Mouse (Mus musculus): ENCODE results near the gene Fahd2a.

Gene Fahd2a

GRCm38 (mm10) chr2:127444055-127444789 lies at the start of gene Fahd2a:
Fahd2a (minus strand) TSS chr2:127444565.
- in situ Hi-C loops (cut with MboI, MseI) = loop anchor here (5.0 kb wide), 1 partner anchor 82 kb away; the partner anchor contains the start of gene Adra2b

- in situ Hi-C loops (cut with MboI, MseI) = no loop called here
These were observed 40.3 kb upstream of the Fahd2a start for GRCm38 (mm10) chr2:127484476-127485170.

- in situ Hi-C loops (cut with MboI, MseI) = no loop called here
These were observed 38.6 kb upstream of the Fahd2a start for GRCm38 (mm10) chr2:127483001-127483400.

GRCm38 (mm10) chr2:127482533-127482911 lies 38.2 kb upstream of the Fahd2a start:
- in situ Hi-C loops (cut with MboI, MseI) = no loop called here

GRCm38 (mm10) chr2:127481841-127482532 lies 37.6 kb upstream of the Fahd2a start:
- in situ Hi-C loops (cut with MboI, MseI) = no loop called here

GRCm38 (mm10) chr2:127479763-127480162 lies 35.4 kb upstream of the Fahd2a start:
- in situ Hi-C loops (cut with MboI, MseI) = no loop called here

GRCm38 (mm10) chr2:127479210-127479609 lies 34.8 kb upstream of the Fahd2a start:
- in situ Hi-C loops (cut with MboI, MseI) = no loop called here

GRCm38 (mm10) chr2:127472279-127472678 lies 27.9 kb upstream of the Fahd2a start:
- in situ Hi-C loops (cut with MboI, MseI) = no loop called here

- in situ Hi-C loops (cut with MboI, MseI) = no loop called here
These were observed 26.9 kb upstream of the Fahd2a start for GRCm38 (mm10) chr2:127471281-127471680.

GRCm38 (mm10) chr2:127470661-127471060 lies 26.3 kb upstream of the Fahd2a start:
- in situ Hi-C loops (cut with MboI, MseI) = no loop called here

- in situ Hi-C loops (cut with MboI, MseI) = no loop called here
These were observed 25.8 kb upstream of the Fahd2a start for GRCm38 (mm10) chr2:127470183-127470582.

GRCm38 (mm10) chr2:127462314-127462713 lies 17.9 kb upstream of the Fahd2a start:
- in situ Hi-C loops (cut with MboI, MseI) = no loop called here

GRCm38 (mm10) chr2:127461351-127461750 lies 17.0 kb upstream of the Fahd2a start:
- in situ Hi-C loops (cut with MboI, MseI) = no loop called here

- in situ Hi-C loops (cut with MboI, MseI) = loop anchor here (5.0 kb wide), 1 partner anchor 82 kb away; no protein-coding TSS in a partner anchor
These were observed 15.0 kb upstream of the Fahd2a start for GRCm38 (mm10) chr2:127459341-127459740.

GRCm38 (mm10) chr2:127453764-127454163 lies 9.4 kb upstream of the Fahd2a start:
- in situ Hi-C loops (cut with MboI, MseI) = no loop called here

GRCm38 (mm10) chr2:127453141-127453540 lies 8.8 kb upstream of the Fahd2a start:
- in situ Hi-C loops (cut with MboI, MseI) = no loop called here

GRCm38 (mm10) chr2:127451748-127452147 lies 7.4 kb upstream of the Fahd2a start:
- in situ Hi-C loops (cut with MboI, MseI) = no loop called here

GRCm38 (mm10) chr2:127449691-127450090 lies 5.3 kb upstream of the Fahd2a start:
- in situ Hi-C loops (cut with MboI, MseI) = no loop called here

GRCm38 (mm10) chr2:127446847-127447246 lies 2.5 kb upstream of the Fahd2a start:
- in situ Hi-C loops (cut with MboI, MseI) = no loop called here

GRCm38 (mm10) chr2:127437697-127438096 lies 6.7 kb downstream of the Fahd2a start:
- in situ Hi-C loops (cut with MboI, MseI) = loop anchor here (10.0 kb wide), 1 partner anchor 153 kb away; no protein-coding TSS in a partner anchor

GRCm38 (mm10) chr2:127435554-127435953 lies 8.8 kb downstream of the Fahd2a start:
- in situ Hi-C loops (cut with MboI, MseI) = loop anchor here (10.0 kb wide), 1 partner anchor 151 kb away; no protein-coding TSS in a partner anchor

GRCm38 (mm10) chr2:127435135-127435534 lies 9.2 kb downstream of the Fahd2a start:
- in situ Hi-C loops (cut with MboI, MseI) = loop anchor here (10.0 kb wide), 1 partner anchor 150 kb away; no protein-coding TSS in a partner anchor

All from T-helper 2 cell (primary cell).